8 mouse cellular contexts compared by ENCODE assay signal in the genomic region with DNA sequence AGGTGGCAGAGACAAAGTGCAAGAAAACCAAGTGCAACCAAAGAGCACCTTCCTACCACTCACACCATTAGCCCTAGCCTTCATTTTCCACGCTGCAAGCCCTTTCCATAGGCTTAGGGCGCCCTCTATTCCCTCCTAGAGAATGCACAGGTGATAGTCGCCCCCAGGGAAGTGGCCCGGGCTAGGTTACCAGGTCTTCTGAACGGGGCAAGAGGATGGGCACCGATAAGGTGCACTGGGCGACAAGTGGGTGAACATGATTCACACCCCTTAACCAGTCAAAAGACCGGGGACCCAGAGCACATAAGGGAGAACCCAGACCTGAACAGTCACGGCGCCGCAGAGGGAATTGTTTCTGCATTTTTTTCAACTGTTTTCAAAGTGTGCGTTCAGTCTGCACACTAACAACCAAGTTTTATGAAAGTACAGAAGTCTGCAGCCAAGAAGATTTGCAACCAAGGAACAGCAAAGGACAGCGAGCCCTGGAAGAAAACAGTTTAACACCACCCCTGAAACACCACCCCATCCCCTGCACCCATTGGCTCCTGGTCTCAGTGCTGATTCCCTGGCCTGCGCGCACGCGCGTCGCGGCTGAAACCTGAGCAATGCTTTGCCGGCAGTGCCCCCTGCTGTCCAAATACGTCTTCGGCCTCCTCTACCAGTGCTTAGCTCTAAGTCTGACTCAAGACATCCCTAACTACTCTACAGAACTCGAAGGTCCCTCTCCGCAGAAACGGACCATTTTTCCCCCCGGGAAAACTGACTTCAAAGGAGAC. TPM values are rescaled to one million over a fixed set of nuclear protein-coding genes. Genes with fewer than 3 reads are reported as not detected.
DNase-seq lines count a peak whose midpoint lies in the region; ATAC-seq lines count a peak whose summit lies in the region.

No protein-coding gene starts in this region.

- H3K4me1 ChIP-seq in hindbrain, embryonic 11.5 days (replicated peaks; ENCODE audit: control insufficient read depth, insufficient read depth, low read length), result no peaks in the 10 kb centered on the region

- DNase-seq in MEL-GATA-1-ER (ENCODE audit: extremely low read depth, low read depth), result peak; percentile 87
- DNase-seq in cerebellum, adult 8-10 months, result peak; percentile 96
- peak; percentile 98 for DNase-seq in hindbrain, embryonic 11.5 days (ENCODE audit: low spot score)
- peak; percentile 98 to 99 for DNase-seq in layer of hippocampus, postnatal 10 days (ENCODE audit: low spot score in 2 of 2)
- DNase-seq in lung, postnatal 10 days, result peak; percentile 97
- DNase-seq in ovary, postnatal 36 days (ENCODE audit: low spot score), result peak; percentile 95
- peak; percentile 96 for DNase-seq in thymus, postnatal 25 days

- ATAC-seq in frontal cortex, adult (ENCODE audit: low TSS enrichment), result peak; percentile 98
- peak; percentile 94 for ATAC-seq in hindbrain, embryonic 11.5 days (ENCODE audit: low FRiP score)

- no peaks in the 10 kb centered on the region for H3K36me3 ChIP-seq in hindbrain, embryonic 11.5 days (ENCODE audit: control insufficient read depth, insufficient read depth, low read length)

- H3K4me2 ChIP-seq in hindbrain, embryonic 11.5 days (replicated peaks; ENCODE audit: low read depth, low read length), result peak overlapping the region; percentile 68

- H3K27me3 ChIP-seq in hindbrain, embryonic 11.5 days (ENCODE audit: control insufficient read depth, insufficient read depth, low read length), result no peaks in the 10 kb centered on the region

- WGBS in hindbrain, embryonic 11.5 days, result 2% methylated on average over 27 of the region's 27 CpGs

- peak overlapping the region; percentile 52; the same call in 1 of the 2 replicates for H3K9ac ChIP-seq in hindbrain, embryonic 11.5 days (ENCODE audit: low read depth, low read length)

- no peaks in the 10 kb centered on the region for H3K9me3 ChIP-seq in hindbrain, embryonic 11.5 days (ENCODE audit: control insufficient read depth, low read length)

- no peak overlapping the region for H3K27ac ChIP-seq in hindbrain, embryonic 11.5 days (ENCODE audit: low read depth, low read length)

- peak overlapping the region; percentile 40 for H3K4me3 ChIP-seq in hindbrain, embryonic 11.5 days (ENCODE audit: low read depth, low read length)

RNA-seq across cellular contexts. Expression of gene Oat, which starts 24.7 kb away (rescaled TPM):
- polyA plus RNA-seq in hindbrain, embryonic 11.5 days (2014; fragmentation: Nextera tagmentation; extraction: Ambion mirVana), result 138 and 144 TPM in 2 replicates
- 10 to 100 TPM; 69.3 to 72.7 TPM for total RNA-seq in layer of hippocampus, postnatal 10 days (2021)

RNA-seq across cellular contexts. Expression of gene Nkx1-2, which starts 47.9 kb away (rescaled TPM):
- polyA plus RNA-seq in hindbrain, embryonic 11.5 days (2014; fragmentation: Nextera tagmentation; extraction: Ambion mirVana), result 4.5 and 6.8 TPM in 2 replicates
- total RNA-seq in layer of hippocampus, postnatal 10 days (2021), result not detected

RNA-seq across cellular contexts. Expression of gene Lhpp, which starts 58.9 kb away (rescaled TPM):
- 20.4 and 22.4 TPM in 2 replicates for polyA plus RNA-seq in hindbrain, embryonic 11.5 days (2014; fragmentation: Nextera tagmentation; extraction: Ambion mirVana)
- 10 to 100 TPM; 37.9 to 38.6 TPM for total RNA-seq in layer of hippocampus, postnatal 10 days (2021)
